Mouse (Mus musculus) G1E (cell line): Measurements from ENCODE around the gene Ralgapa2.

ENCODE experiments used
- CTCF ChIP-seq: IDR thresholded peaks from 2 replicates; pipeline ENCODE4 v1.5.1; 2012; ENCODE audit warnings: low read depth, low read length, inconsistent platforms, mixed read lengths
- GATA1 ChIP-seq: IDR thresholded peaks from 2 replicates; pipeline ENCODE4 v1.6.1; 2012; ENCODE audit warnings: borderline replicate concordance, low read length, inconsistent platforms, mixed read lengths

DNA sequence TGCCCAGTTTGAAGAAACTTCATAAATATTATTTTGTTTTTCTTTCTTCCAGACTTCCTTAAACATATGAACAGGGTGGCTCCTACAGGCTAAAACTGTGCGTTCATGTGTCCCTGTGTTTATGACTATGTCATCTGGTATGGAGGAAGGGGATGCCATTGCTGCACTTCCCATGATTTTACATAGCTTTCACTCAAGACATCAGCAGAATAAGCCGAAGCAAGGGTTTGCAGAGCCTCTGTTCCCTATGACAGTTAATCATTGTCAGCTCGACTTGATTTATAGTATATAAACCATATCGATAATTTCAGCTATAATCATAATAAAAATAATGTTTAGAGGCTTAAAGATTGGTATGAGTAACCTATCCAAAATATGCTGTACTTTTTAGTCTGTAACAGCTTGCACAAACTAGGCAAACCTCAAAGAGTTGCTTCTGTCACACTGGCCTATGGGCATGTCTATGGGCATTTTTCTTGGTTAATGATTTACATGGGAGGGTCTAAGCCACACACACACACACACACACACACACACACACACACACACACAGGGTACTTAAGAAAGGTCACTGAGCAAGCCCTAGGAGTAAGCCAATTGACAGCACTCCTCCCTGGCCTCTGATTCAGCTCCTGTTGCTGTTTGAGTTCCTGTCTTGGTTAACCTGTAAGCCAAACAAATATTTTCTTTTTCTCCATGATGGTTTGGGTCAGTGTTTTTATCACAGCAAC lies 12.7 kb upstream of the Ralgapa2 start:
- TF ChIP-seq CTCF, result no peak
- no peak for TF ChIP-seq GATA1
